Mouse (Mus musculus) forebrain, embryonic 16.5 days (tissue): Measurements from ENCODE around the gene Pds5b. TPM values are rescaled to one million over a fixed set of nuclear protein-coding genes. Genes with fewer than 3 reads are reported as not detected.
A peak's percentile ranks its signal among the peaks of the same experiment; 100 is the strongest.
"Not testable (repeated sequence)": the region's sequence is repeated elsewhere in the genome, so short reads cannot be mapped to it uniquely, and the experiment has no call there.

Experiments used
- ATAC-seq: fragments of 200-750 bp; cut with Nextera tagmentation; 2 replicates; pipeline ENCODE4 v1.8.0; 2017; ENCODE audit warnings: mild to moderate bottlenecking, moderate library complexity
- H3K27ac ChIP-seq: fragments of 300-500 bp; sonication (generic); 2 replicates; pipeline ENCODE4 v1.5.1; 2014; ENCODE audit warnings: low read length, control low read depth
- H3K27me3 ChIP-seq: fragments of 300-500 bp; sonication (generic); replicated peaks from 2 replicates; pipeline ENCODE4 v1.6.1; 2014; ENCODE audit warnings: low read length; ENCODE audit not compliant: control insufficient read depth, insufficient read depth
- H3K36me3 ChIP-seq: fragments of 300-500 bp; sonication (generic); 2 replicates; pipeline ENCODE4 v1.6.1; 2014; ENCODE audit not compliant: control insufficient read depth, insufficient read depth
- H3K4me1 ChIP-seq: fragments of 300-500 bp; sonication (generic); replicated peaks from 2 replicates; pipeline ENCODE4 v1.6.1; 2014; ENCODE audit warnings: low read length; ENCODE audit not compliant: control insufficient read depth, insufficient read depth
- H3K4me2 ChIP-seq: fragments of 300-500 bp; sonication (generic); 2 replicates; pipeline ENCODE4 v1.6.1; 2014; ENCODE audit warnings: mild to moderate bottlenecking, low read length, control low read depth
- H3K4me3 ChIP-seq: fragments of 300-500 bp; sonication (generic); replicated peaks from 2 replicates; pipeline ENCODE4 v1.5.1; 2014; ENCODE audit warnings: mild to moderate bottlenecking, low read length, control low read depth
- H3K9ac ChIP-seq: fragments of 300-500 bp; sonication (generic); replicated peaks from 2 replicates; pipeline ENCODE4 v1.6.1; 2014; ENCODE audit warnings: low read depth, low read length, control low read depth
- H3K9me3 ChIP-seq: fragments of 300-500 bp; sonication (generic); 2 replicates; pipeline ENCODE4 v1.6.1; 2016; ENCODE audit warnings: low read length; ENCODE audit not compliant: control insufficient read depth
- WGBS: fragments of 180-500 bp; shearing (Covaris S2); extraction: QIAGEN DNeasy Blood & Tissue Kit; methylation state at CpG from one replicate; pipeline ENCODE4 v1.1.7; 2014; 5-methylcytosine and 5-hydroxymethylcytosine counted together
- polyA plus RNA-seq: library from polyadenylated mRNA; unstranded; fragments of >200 nt; fragmentation: Nextera tagmentation; extraction: Ambion mirVana; gene quantifications from 2 replicates; pipeline ENCODE4 v1.2.1, GENCODE M21; 2015

Pds5b gene
- polyA plus RNA-seq, 1 experiment from 2014 or later, result 32.3 TPM

DNA sequence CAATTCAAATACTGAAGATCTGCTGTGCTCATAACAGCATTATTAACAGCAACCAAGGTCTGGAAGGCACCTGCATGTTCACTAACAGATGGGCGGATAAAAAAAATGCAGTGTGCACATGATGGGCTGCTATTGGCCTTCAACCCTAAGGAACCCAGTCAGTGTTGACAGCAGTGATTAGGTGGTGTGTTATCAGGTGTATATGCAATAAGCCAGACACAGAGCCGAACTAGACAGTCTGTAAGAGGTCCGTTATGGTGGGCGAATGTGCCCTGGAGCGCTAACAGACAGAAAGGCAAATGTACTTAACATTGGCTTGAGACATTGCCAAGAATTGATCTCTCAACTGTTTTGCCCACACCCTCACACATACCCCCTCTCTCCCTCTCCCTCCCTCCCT is 156.0 kb downstream of the Pds5b start:
- ATAC-seq, result no peak
- peaks cover 4% of the 10 kb centered on the region; the same call in 1 of the 2 replicates for H3K4me1 ChIP-seq
- 87% methylated on average over 5 of the region's 5 CpGs for WGBS

DNA sequence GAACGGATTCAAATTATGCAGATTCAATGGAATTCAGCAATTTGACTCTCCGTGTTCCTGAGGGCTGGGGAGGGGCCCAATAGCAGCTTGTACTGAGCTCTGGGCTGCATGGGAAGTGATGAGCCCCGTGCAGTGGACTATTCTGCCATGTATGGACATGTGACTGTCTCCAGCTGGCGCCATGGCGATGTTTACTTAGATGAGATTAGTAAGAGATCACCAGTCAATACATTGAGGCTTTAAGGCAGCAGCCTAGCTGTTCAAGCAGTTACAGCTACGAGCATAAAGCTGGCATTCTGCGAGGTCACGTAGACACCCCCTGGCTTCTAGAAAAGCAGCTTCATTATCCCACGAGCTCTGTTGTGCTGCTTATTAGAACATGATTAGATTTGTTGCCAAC is 157.2 kb downstream of the Pds5b start:
- H3K4me3 ChIP-seq, result no peak overlapping the region
- no peak overlapping the region for H3K4me2 ChIP-seq
- H3K4me1 ChIP-seq, result peaks cover 4% of the 10 kb centered on the region; the same call in 1 of the 2 replicates
- no peaks in the 10 kb centered on the region for H3K36me3 ChIP-seq
- peak; percentile 54 for ATAC-seq
- H3K27me3 ChIP-seq, result no peaks in the 10 kb centered on the region
- no peak overlapping the region for H3K9ac ChIP-seq
- no peak overlapping the region for H3K27ac ChIP-seq
- no peaks in the 10 kb centered on the region for H3K9me3 ChIP-seq
- WGBS, result 42% methylated on average over 9 of the region's 9 CpGs

More for the DNA sequence above, 156.0 kb downstream of the Pds5b start:
- no peaks in the 10 kb centered on the region for H3K27me3 ChIP-seq
- no peaks in the 10 kb centered on the region for H3K36me3 ChIP-seq
- 0 out of 2 replicates have a peak, but pooled peaks cover 2% of the 10 kb centered on the region for H3K9me3 ChIP-seq
- H3K9ac ChIP-seq, result no peak overlapping the region
- H3K27ac ChIP-seq, result no peak overlapping the region
- H3K4me2 ChIP-seq, result no peak overlapping the region
- no peak overlapping the region for H3K4me3 ChIP-seq

DNA sequence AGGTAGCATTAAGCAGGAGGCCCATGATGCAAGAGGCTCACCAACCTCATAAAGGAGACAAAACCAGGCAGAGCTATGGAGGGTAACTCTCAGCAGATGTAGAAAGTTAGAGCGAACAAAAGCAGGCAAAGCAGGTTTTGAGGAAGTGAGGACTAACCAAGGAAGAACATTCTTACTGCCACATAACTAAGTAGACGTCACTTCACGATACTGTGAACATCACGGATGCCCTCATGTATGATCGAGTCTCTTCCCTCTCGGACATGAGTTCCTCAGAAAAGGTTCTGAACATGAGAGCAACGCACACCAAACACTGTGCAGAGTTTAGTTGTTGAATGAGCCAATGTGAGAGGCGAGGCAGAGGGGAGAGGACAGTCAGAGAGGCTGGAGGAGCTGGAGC is 163.2 kb downstream of the Pds5b start:
- 97% methylated on average over 8 of the region's 8 CpGs for WGBS
- H3K4me2 ChIP-seq, result no peak overlapping the region
- ATAC-seq, result no peak
- H3K9ac ChIP-seq, result no peak overlapping the region
- no peaks in the 10 kb centered on the region for H3K36me3 ChIP-seq
- H3K4me3 ChIP-seq, result no peak overlapping the region
- 0 out of 2 replicates have a peak, but pooled peaks cover 2% of the 10 kb centered on the region for H3K4me1 ChIP-seq
- H3K27ac ChIP-seq, result no peak overlapping the region
- no peaks in the 10 kb centered on the region for H3K27me3 ChIP-seq
- H3K9me3 ChIP-seq, result peaks cover 11% of the 10 kb centered on the region

DNA sequence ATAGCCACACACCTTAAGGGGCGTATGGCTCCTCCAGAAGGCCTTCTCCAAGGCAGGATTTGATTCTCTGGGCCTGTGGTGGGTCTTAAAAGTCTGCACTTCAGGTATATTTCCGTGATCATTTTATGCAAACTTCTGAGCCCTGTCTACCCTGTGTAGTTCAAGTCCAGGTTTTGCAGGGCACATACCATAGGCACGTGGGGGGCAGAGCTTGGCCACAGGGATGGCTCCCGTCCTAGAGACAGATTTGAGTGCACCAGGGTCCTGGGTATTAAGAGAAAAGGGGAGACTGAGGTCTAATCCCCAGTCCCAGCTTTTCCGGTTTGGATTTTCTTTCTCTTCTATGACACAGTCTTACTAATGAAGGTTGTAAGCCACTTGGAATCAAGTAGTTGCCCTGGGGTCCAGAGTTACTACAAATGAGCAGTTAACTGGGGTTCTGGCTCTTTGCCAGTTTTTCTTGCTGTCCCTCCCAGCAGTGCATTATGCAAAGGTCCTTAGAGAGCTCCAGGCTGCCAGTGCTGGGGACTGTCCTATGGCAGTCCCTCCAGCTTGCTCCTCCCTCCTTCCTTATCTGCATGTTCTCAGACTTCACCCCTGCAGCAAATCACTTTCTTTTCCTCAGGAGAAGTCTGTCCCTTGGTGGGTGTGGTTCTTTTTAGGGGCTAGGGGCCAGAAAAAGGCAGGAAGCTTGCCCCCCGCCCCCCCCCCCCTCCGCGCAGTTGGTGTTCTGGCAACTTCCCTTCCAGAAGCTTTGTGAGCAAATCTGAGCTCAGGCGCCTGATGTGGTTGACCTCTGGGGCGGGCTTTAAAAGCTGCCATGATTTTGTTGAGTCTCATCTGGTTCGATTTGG is 166.4 kb downstream of the Pds5b start:
- Histone ChIP-seq H3K9me3 (peaks cover 11% of the 10 kb centered on the region), H3K4me2 (no peak overlapping the region), H3K27me3 (no peaks in the 10 kb centered on the region), H3K4me1 (0 out of 2 replicates have a peak, but pooled peaks cover 2% of the 10 kb centered on the region), H3K27ac (no peak overlapping the region), H3K9ac (no peak overlapping the region), H3K36me3 (no peaks in the 10 kb centered on the region), H3K4me3 (no peak overlapping the region)
- ATAC-seq, result peak; percentile 70
- 46% methylated on average over 11 of the region's 11 CpGs for WGBS

- Histone ChIP-seq H3K36me3 (no peaks in the 10 kb centered on the region), H3K4me1 (0 out of 2 replicates have a peak, but pooled peaks cover 2% of the 10 kb centered on the region), H3K4me3 (no peak overlapping the region), H3K27me3 (no peaks in the 10 kb centered on the region), H3K4me2 (no peak overlapping the region), H3K9ac (no peak overlapping the region), H3K27ac (no peak overlapping the region), H3K9me3 (peaks cover 11% of the 10 kb centered on the region)
- WGBS, result 68% methylated on average over 11 of the region's 11 CpGs
- ATAC-seq, result no peak
Observed at GRCm38 (mm10) chr5:150840596-150840995, 167.1 kb downstream of the Pds5b start.

- H3K36me3 ChIP-seq, result no peaks in the 10 kb centered on the region
- no peak overlapping the region for H3K9ac ChIP-seq
- H3K27me3 ChIP-seq, result no peaks in the 10 kb centered on the region
- no peak overlapping the region for H3K27ac ChIP-seq
- no peak overlapping the region for H3K4me3 ChIP-seq
- no peak overlapping the region for H3K4me2 ChIP-seq
- no peak for ATAC-seq
- no peaks in the 10 kb centered on the region for H3K9me3 ChIP-seq
- H3K4me1 ChIP-seq, result no peaks in the 10 kb centered on the region
- 90% methylated on average over 6 of the region's 6 CpGs for WGBS
Observed at GRCm38 (mm10) chr5:150845961-150846360, 172.4 kb downstream of the Pds5b start.

GRCm38 (mm10) chr5:150850821-150851220 is 177.3 kb downstream of the Pds5b start:
- Histone ChIP-seq H3K9ac (no peak overlapping the region), H3K27ac (no peak overlapping the region), H3K9me3 (no peaks in the 10 kb centered on the region), H3K27me3 (no peaks in the 10 kb centered on the region), H3K4me3 (no peak overlapping the region), H3K4me1 (peaks cover 2% of the 10 kb centered on the region; the same call in 1 of the 2 replicates), H3K4me2 (no peak overlapping the region), H3K36me3 (no peaks in the 10 kb centered on the region)
- no peak for ATAC-seq
- 69% methylated on average over 2 of the region's 2 CpGs for WGBS

DNA sequence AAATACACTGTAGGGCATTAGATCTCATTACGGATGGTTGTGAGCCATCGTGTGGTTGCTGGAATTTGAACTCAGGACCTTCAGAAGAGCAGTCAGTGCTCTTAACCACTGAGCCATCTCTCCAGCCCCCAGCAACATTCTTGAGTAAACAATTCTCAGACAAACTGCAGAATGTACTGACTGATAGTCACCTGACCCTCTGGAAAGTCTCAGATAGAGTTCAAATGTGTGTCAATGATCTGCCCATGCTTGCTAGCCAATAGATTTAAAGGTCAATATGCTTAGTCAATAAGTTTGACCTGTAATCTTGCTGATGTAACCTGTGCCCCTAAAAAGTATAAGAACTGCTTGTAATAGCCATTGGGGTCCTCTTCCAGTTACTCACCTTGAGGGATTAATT is 178.6 kb downstream of the Pds5b start:
- not testable (repeated sequence) for H3K4me2 ChIP-seq, ATAC-seq, H3K9me3 ChIP-seq, H3K27me3 ChIP-seq, H3K27ac ChIP-seq, H3K36me3 ChIP-seq, H3K4me3 ChIP-seq, H3K9ac ChIP-seq, H3K4me1 ChIP-seq
- WGBS, result 89% methylated on average over 2 of the region's 2 CpGs

DNA sequence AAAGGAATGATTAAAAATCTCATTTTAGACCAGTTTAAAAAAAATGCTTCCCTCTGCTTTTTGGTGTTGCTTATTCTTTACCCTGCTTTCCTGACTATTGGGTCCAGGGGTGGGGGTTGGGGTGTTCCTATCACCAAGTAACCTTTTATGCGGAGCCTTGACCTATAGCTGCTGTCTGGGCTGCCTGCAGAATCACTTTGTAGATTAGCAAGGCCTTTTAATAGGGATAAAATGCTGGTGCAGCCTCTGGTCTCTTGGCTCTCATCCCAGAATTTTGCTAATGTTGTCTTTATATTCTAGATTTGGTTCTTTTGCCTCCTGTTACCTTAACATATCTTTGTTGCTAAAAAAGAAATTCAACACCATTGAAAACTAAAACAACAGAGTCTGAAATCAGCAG is 181.0 kb downstream of the Pds5b start:
- H3K9ac ChIP-seq, result no peak overlapping the region
- no peak for ATAC-seq
- WGBS, result 35% methylated on average over 1 of the region's 1 CpGs

More for the DNA sequence above, 181.0 kb downstream of the Pds5b start:
- H3K27me3 ChIP-seq, result no peaks in the 10 kb centered on the region
- no peak overlapping the region for H3K27ac ChIP-seq
- no peaks in the 10 kb centered on the region for H3K36me3 ChIP-seq
- no peaks in the 10 kb centered on the region for H3K9me3 ChIP-seq
- H3K4me3 ChIP-seq, result no peak overlapping the region
- H3K4me2 ChIP-seq, result no peak overlapping the region
- peaks cover 2% of the 10 kb centered on the region; the same call in 1 of the 2 replicates for H3K4me1 ChIP-seq
